15 mouse cellular contexts compared by ENCODE assay signal in genomic region chr11:62876445-62876844, GRCm38 (mm10). TPM values are rescaled to one million over a fixed set of nuclear protein-coding genes. Genes with fewer than 3 reads are reported as not detected.
"Had no signal": no experiment of that assay in that cellular context is flagged by ENCODE, and none has a peak within 500 bp of the region (broad histone marks: within the 10 kb centered on the region; RNA-seq: fewer than 3 reads in every experiment).

No protein-coding gene starts in this region.

- ATAC-seq: liver, embryonic 12.5 days; midbrain, embryonic 13.5 days; midbrain, embryonic 16.5 days had no signal

- DNase-seq: kidney, postnatal 25 days; layer of hippocampus, adult 9-11 months; liver; lung, adult 18-20 months; lung, postnatal 10 days; lung, postnatal 36 days; right cerebral cortex, adult 18-20 months; right cerebral cortex, postnatal 25 days; thymus, adult 2 months; thymus, postnatal 14 days; thymus, postnatal 4 days had no signal

RNA-seq across cellular contexts. Expression of gene Fbxw10, which starts 29.6 kb away (rescaled TPM):
- polyA plus RNA-seq: myocyte had no signal
